Mouse (Mus musculus) lung, embryonic 14.5 days (tissue): ENCODE data around the gene Herc3. TPM values are rescaled to one million over a fixed set of nuclear protein-coding genes. Genes with fewer than 3 reads are reported as not detected.

Experiments
- ATAC-seq: fragments of 200-750 bp; cut with Nextera tagmentation; 2 replicates; pipeline ENCODE4 v1.8.0; 2017; ENCODE audit warnings: mild to moderate bottlenecking, moderate TSS enrichment, moderate library complexity; ENCODE audit not compliant: insufficient read depth
- DNase-seq: peaks from one replicate; pipeline ENCODE4 v3.0.0-alpha.2; 2015
- H3K27ac ChIP-seq: fragments of 300-500 bp; sonication (generic); 2 replicates; pipeline ENCODE4 v1.5.1; 2014; ENCODE audit warnings: low read depth, mild to moderate bottlenecking, moderate library complexity
- H3K27me3 ChIP-seq: fragments of 300-500 bp; sonication (generic); 2 replicates; pipeline ENCODE4 v1.6.1; 2014; ENCODE audit warnings: low read length, control low read depth; ENCODE audit not compliant: insufficient read depth
- H3K36me3 ChIP-seq: fragments of 300-500 bp; sonication (generic); 2 replicates; pipeline ENCODE4 v1.6.1; 2014; ENCODE audit warnings: control low read depth; ENCODE audit not compliant: insufficient read depth
- H3K4me1 ChIP-seq: fragments of 300-500 bp; sonication (generic); 2 replicates; pipeline ENCODE4 v1.6.1; 2014; ENCODE audit warnings: antibody characterized with exemption, control low read depth; ENCODE audit not compliant: insufficient read depth
- H3K4me2 ChIP-seq: fragments of 300-500 bp; sonication (generic); 2 replicates; pipeline ENCODE4 v1.6.1; 2014; ENCODE audit warnings: mild to moderate bottlenecking
- H3K4me3 ChIP-seq: fragments of 300-500 bp; sonication (generic); 2 replicates; pipeline ENCODE4 v1.5.1; 2014; ENCODE audit warnings: low read depth, low read length
- H3K9ac ChIP-seq: fragments of 300-500 bp; sonication (generic); 2 replicates; pipeline ENCODE4 v1.6.1; 2014
- H3K9me3 ChIP-seq: fragments of 300-500 bp; sonication (generic); 2 replicates; pipeline ENCODE4 v1.6.1; 2016; ENCODE audit warnings: low read depth, low read length, control low read depth
- CTCF ChIP-seq: IDR thresholded peaks from 2 replicates; pipeline ENCODE4 v1.5.1; 2016; ENCODE audit warnings: antibody characterized with exemption, low read depth
- WGBS: fragments of 180-500 bp; shearing (Covaris S2); extraction: QIAGEN DNeasy Blood & Tissue Kit; methylation state at CpG from one replicate; pipeline ENCODE4 v1.1.7; 2014; 5-methylcytosine and 5-hydroxymethylcytosine counted together
- polyA plus RNA-seq: library from polyadenylated mRNA; unstranded; fragments of >200 nt; fragmentation: Nextera tagmentation; extraction: Ambion mirVana; gene quantifications from 2 replicates; pipeline ENCODE4 v1.2.1, GENCODE M21; 2014

Gene Herc3
- polyA plus RNA-seq, 1 experiment from 2014 or later = 9.7 TPM

GRCm38 (mm10) chr6:58843580-58843979 lies 12.3 kb downstream of the Herc3 start:
- 88% methylated on average over 9 of the region's 9 CpGs for WGBS
- no peak for ATAC-seq

GRCm38 (mm10) chr6:58844188-58844822 lies 13.0 kb downstream of the Herc3 start:
- DNase-seq (no peak), ATAC-seq (no peak)
- WGBS = 89% methylated on average over 8 of the region's 8 CpGs
- no peak overlapping the region for H3K27ac ChIP-seq
- no peak overlapping the region for H3K9ac ChIP-seq
- H3K4me1 ChIP-seq = no peaks in the 10 kb centered on the region
- TF ChIP-seq CTCF = no peak
- H3K9me3 ChIP-seq = no peaks in the 10 kb centered on the region
- H3K4me3 ChIP-seq = no peak overlapping the region
- no peaks in the 10 kb centered on the region for H3K36me3 ChIP-seq
- no peaks in the 10 kb centered on the region for H3K27me3 ChIP-seq
- no peak overlapping the region for H3K4me2 ChIP-seq

More at GRCm38 (mm10) chr6:58843580-58843979, 12.3 kb downstream of the Herc3 start:
- no peaks in the 10 kb centered on the region for H3K27me3 ChIP-seq
- H3K4me1 ChIP-seq = no peaks in the 10 kb centered on the region
- TF ChIP-seq CTCF = no peak
- no peak for DNase-seq
- no peaks in the 10 kb centered on the region for H3K36me3 ChIP-seq
- H3K27ac ChIP-seq = no peak overlapping the region
- H3K4me3 ChIP-seq = no peak overlapping the region
- no peaks in the 10 kb centered on the region for H3K9me3 ChIP-seq
- no peak overlapping the region for H3K4me2 ChIP-seq
- no peak overlapping the region for H3K9ac ChIP-seq

- Histone ChIP-seq H3K9ac (no peak overlapping the region), H3K4me3 (no peak overlapping the region), H3K36me3 (no peaks in the 10 kb centered on the region), H3K9me3 (no peaks in the 10 kb centered on the region), H3K4me1 (no peaks in the 10 kb centered on the region), H3K27me3 (no peaks in the 10 kb centered on the region), H3K4me2 (no peak overlapping the region), H3K27ac (no peak overlapping the region)
- 77% methylated on average over 9 of the region's 9 CpGs for WGBS
- DNase-seq (no peak), ATAC-seq (no peak)
- no peak for TF ChIP-seq CTCF
Measured at GRCm38 (mm10) chr6:58846850-58847692, 15.8 kb downstream of the Herc3 start.

GRCm38 (mm10) chr6:58847836-58848235 lies 16.6 kb downstream of the Herc3 start:
- TF ChIP-seq CTCF = no peak
- Histone ChIP-seq H3K27me3 (no peaks in the 10 kb centered on the region), H3K9ac (no peak overlapping the region), H3K27ac (no peak overlapping the region), H3K4me1 (no peaks in the 10 kb centered on the region), H3K9me3 (no peaks in the 10 kb centered on the region), H3K4me2 (no peak overlapping the region), H3K4me3 (no peak overlapping the region), H3K36me3 (no peaks in the 10 kb centered on the region)
- ATAC-seq = no peak
- WGBS = 55% methylated on average over 5 of the region's 5 CpGs
- DNase-seq = no peak

- Histone ChIP-seq H3K9me3 (no peaks in the 10 kb centered on the region), H3K4me1 (no peaks in the 10 kb centered on the region), H3K27ac (no peak overlapping the region), H3K4me2 (no peak overlapping the region), H3K4me3 (no peak overlapping the region), H3K9ac (no peak overlapping the region), H3K27me3 (no peaks in the 10 kb centered on the region), H3K36me3 (no peaks in the 10 kb centered on the region)
- TF ChIP-seq CTCF = no peak
- 57% methylated on average over 5 of the region's 5 CpGs for WGBS
- DNase-seq (no peak), ATAC-seq (no peak)
Measured at GRCm38 (mm10) chr6:58849356-58849755, 18.1 kb downstream of the Herc3 start.

- ATAC-seq (no peak), DNase-seq (no peak)
- no peak for TF ChIP-seq CTCF
- Histone ChIP-seq H3K27me3 (no peaks in the 10 kb centered on the region), H3K4me3 (no peak overlapping the region), H3K4me1 (no peaks in the 10 kb centered on the region), H3K9me3 (no peaks in the 10 kb centered on the region), H3K36me3 (no peaks in the 10 kb centered on the region), H3K4me2 (no peak overlapping the region), H3K9ac (no peak overlapping the region), H3K27ac (no peak overlapping the region)
- WGBS = 77% methylated on average over 10 of the region's 10 CpGs
Measured at GRCm38 (mm10) chr6:58855676-58856367, 24.6 kb downstream of the Herc3 start.

GRCm38 (mm10) chr6:58856494-58856893 lies 25.2 kb downstream of the Herc3 start:
- Histone ChIP-seq H3K4me3 (no peak overlapping the region), H3K4me1 (no peaks in the 10 kb centered on the region), H3K9ac (no peak overlapping the region), H3K36me3 (no peaks in the 10 kb centered on the region), H3K4me2 (no peak overlapping the region), H3K9me3 (no peaks in the 10 kb centered on the region), H3K27me3 (no peaks in the 10 kb centered on the region), H3K27ac (no peak overlapping the region)
- WGBS = 77% methylated on average over 2 of the region's 2 CpGs
- ATAC-seq = no peak
- no peak for DNase-seq
- TF ChIP-seq CTCF = no peak
